Mouse (Mus musculus): ENCODE measurements around the gene P2ry1. TPM values are rescaled to one million over a fixed set of nuclear protein-coding genes. Genes with fewer than 3 reads are reported as not detected.

P2ry1 gene
- polyA plus RNA-seq (2021) = 0.10 TPM

DNA sequence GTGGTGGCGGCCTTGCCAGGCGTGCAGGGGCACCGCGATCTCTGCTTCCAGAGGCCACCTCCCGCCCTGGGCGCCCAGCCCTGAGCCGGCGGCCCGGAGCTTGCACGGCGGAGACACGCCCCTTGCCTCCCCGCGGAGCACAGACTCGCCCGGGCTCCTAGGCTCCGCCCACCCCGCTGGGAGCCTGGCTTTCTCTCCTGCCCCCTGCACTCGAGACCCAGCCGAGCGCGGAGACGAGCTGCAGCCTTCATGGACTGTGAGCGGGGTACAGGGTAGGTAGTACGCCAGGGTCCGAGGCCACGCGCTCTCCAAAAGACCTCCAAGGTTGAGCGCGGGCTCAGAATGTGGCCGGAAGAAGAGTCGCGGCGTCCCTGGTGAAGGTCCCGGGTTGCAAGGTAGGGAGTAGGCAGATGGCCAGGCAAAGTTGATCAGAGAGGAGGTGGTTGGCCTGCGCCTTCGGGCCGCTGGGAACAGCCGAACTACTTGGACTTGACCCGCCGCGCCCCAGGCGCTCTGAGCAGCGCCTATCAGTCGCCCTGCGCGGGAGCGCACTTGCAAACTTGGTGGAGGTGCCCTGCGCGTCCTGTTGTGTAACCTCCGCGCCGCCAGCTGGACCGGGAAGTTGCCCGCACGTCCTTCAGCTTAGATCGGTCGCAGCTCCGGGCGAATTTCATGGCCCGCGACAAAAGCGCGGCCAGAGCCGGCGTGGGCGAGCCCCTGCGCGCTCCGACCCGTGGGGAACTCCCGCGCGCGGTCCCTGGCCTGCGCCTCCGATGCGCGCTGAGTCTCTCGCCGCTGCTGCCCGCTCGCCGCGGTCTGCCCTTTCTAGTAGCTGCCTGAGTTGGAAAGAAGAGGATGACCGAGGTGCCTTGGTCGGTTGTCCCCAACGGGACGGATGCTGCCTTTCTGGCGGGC is at the start of gene P2ry1:
Gene P2ry1 (plus strand): TSS at position 209 of the 915 bp plus-strand sequence.
- ATAC-seq (peak; percentile 85), DNase-seq (ENCODE audit: low read depth, low spot score) (no peak)
- peaks cover 65% of the 10 kb centered on the region for H3K27me3 ChIP-seq
- POLR2A ChIA-PET = no interaction called here
- in situ Hi-C loops (cut with MboI; ENCODE audit: low pct_unique_long_range_greater_than_20kb) = no loop called here
- TF ChIP-seq CTCF (IDR thresholded peaks at IDR 0.05) = no peak
- CTCF ChIA-PET = no interaction called here

DNA sequence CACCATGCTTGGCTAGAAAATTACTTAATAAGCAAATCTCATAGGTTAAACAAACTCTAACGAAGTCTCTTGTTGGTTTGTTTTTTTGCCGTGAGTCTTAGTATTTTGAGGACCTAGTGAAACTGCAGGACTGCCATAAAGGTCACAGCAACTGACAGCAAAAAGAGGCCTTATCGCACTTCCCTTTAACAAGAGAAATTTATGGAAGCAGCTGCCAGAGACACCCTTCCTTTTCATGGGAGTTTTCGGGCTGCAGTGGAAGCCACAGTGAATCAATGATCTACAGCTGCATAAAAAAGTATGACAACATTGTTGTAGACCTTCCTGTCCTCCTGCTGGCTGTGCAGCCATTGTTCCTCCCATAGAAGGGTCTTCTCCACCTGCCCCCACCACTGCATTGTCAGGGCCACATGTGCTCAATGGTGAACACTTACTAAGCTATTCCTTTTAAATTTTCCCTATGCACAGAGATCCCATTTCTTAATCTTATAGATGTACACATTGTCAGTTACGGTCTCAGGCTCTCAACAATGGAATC is 49.3 kb upstream of the P2ry1 start:
- in situ Hi-C loops (cut with MboI; ENCODE audit: low pct_unique_long_range_greater_than_20kb) = no loop called here
- no peak for DNase-seq (ENCODE audit: low read depth, low spot score)
- no peak for ATAC-seq
- CTCF ChIA-PET = interaction anchor here (1.0 to 1.5 kb wide), 2 partner anchors 14 to 16 kb away, joined by 3 read pairs; no protein-coding TSS in a partner anchor
- H3K27me3 ChIP-seq = peaks cover 31% of the 10 kb centered on the region
- POLR2A ChIA-PET = no interaction called here
- TF ChIP-seq CTCF (IDR thresholded peaks at IDR 0.05) = no peak

GRCm38 (mm10) chr3:60954073-60954472 is 48.5 kb upstream of the P2ry1 start:
- H3K27me3 ChIP-seq = peaks cover 32% of the 10 kb centered on the region
- in situ Hi-C loops (cut with MboI; ENCODE audit: low pct_unique_long_range_greater_than_20kb) = no loop called here
- ChIA-PET POLR2A (no interaction called here), CTCF (interaction anchor here (1.5 kb wide), 1 partner anchor 17 kb away, joined by 3 read pairs; no protein-coding TSS in a partner anchor)
- DNase-seq (ENCODE audit: low read depth, low spot score) = no peak
- no peak for ATAC-seq
- no peak for TF ChIP-seq CTCF (IDR thresholded peaks at IDR 0.05)

GRCm38 (mm10) chr3:60958769-60959168 is 43.8 kb upstream of the P2ry1 start:
- ChIA-PET POLR2A (no interaction called here), CTCF (no interaction called here)
- in situ Hi-C loops (cut with MboI; ENCODE audit: low pct_unique_long_range_greater_than_20kb) = no loop called here
- ATAC-seq (no peak), DNase-seq (ENCODE audit: low read depth, low spot score) (no peak)
- peaks cover 23% of the 10 kb centered on the region for H3K27me3 ChIP-seq
- no peak for TF ChIP-seq CTCF (IDR thresholded peaks at IDR 0.05)

DNA sequence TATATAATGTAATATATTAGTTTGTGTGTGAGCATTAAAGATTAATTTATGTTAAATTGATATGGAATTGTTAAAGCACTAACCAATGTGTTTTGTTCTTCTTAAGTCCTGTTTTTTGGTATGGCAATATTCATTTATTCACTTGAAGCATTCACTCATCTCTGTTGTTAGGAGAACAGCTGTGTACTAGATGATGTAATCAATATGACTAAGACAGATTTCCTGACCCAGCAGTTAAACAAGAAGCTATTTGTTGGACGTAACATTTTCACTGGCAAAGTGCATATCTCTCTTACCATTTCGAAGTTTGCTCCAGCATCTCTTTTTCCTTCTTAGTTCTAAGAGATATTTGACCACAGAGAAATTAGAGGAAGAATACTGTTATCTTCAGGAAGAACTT is 37.5 kb upstream of the P2ry1 start:
- ATAC-seq = no peak
- in situ Hi-C loops (cut with MboI; ENCODE audit: low pct_unique_long_range_greater_than_20kb) = no loop called here
- ChIA-PET CTCF (no interaction called here), POLR2A (no interaction called here)
- no peak for TF ChIP-seq CTCF (IDR thresholded peaks at IDR 0.05)
- no peak for DNase-seq (ENCODE audit: low read depth, low spot score)
- H3K27me3 ChIP-seq = peaks cover 5% of the 10 kb centered on the region

- in situ Hi-C loops (cut with MboI; ENCODE audit: low pct_unique_long_range_greater_than_20kb) = no loop called here
- no peak for TF ChIP-seq CTCF (IDR thresholded peaks at IDR 0.05)
- no peaks in the 10 kb centered on the region for H3K27me3 ChIP-seq
- ChIA-PET POLR2A (no interaction called here), CTCF (no interaction called here)
- ATAC-seq = no peak
- DNase-seq (ENCODE audit: low read depth, low spot score) = no peak
Measured at GRCm38 (mm10) chr3:60974944-60975343, 27.7 kb upstream of the P2ry1 start.

- ChIA-PET POLR2A (no interaction called here), CTCF (no interaction called here)
- TF ChIP-seq CTCF (IDR thresholded peaks at IDR 0.05) = no peak
- no peak for DNase-seq (ENCODE audit: low read depth, low spot score)
- no peak for ATAC-seq
- H3K27me3 ChIP-seq = peaks cover 18% of the 10 kb centered on the region
- in situ Hi-C loops (cut with MboI; ENCODE audit: low pct_unique_long_range_greater_than_20kb) = no loop called here
Measured at GRCm38 (mm10) chr3:60982109-60982508, 20.5 kb upstream of the P2ry1 start.

GRCm38 (mm10) chr3:60998064-60998463 is 4.5 kb upstream of the P2ry1 start:
- ChIA-PET POLR2A (no interaction called here), CTCF (no interaction called here)
- in situ Hi-C loops (cut with MboI; ENCODE audit: low pct_unique_long_range_greater_than_20kb) = no loop called here
- ATAC-seq (no peak), DNase-seq (ENCODE audit: low read depth, low spot score) (no peak)
- TF ChIP-seq CTCF (IDR thresholded peaks at IDR 0.05) = no peak
- peaks cover 41% of the 10 kb centered on the region for H3K27me3 ChIP-seq

DNA sequence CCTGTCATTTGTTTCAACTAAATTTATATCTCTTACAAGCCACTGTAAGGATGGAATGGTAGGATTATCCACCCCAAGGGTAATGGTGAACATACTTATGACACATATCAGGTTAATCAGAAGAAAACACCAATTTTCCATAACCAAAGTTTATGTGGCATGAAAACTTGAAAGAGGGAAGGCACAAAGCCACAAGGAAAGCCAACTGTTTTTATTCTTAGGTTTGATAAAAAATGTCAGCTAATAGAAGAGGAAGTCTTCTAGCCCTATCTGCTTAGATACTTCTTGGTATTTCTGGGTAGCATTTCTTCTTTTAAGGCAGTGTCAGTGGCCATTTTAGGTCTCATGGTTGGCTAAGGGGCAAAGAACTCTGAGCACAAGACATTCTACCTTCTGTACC is 2.9 kb upstream of the P2ry1 start:
- POLR2A ChIA-PET = no interaction called here

DNA sequence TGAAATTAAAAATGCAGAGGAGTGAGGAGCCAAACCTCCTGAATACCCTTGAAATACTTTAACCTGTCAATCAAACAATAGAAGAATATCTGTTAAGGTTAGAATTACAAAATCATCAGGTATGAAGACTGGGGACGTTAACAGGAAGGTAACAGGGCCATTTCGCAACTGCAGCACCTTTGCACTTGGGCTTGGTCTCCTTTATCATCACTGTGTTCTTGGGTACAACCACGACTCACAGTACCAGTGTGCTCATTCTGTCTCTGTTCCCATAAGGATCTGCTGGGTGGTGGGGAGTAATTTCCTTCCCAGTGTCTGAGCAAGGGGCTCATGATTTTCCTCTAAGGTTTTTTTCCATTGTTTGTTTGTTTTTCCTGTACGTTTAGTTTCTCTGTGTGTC is 1.8 kb upstream of the P2ry1 start:
- ATAC-seq = no peak
- no peak for DNase-seq (ENCODE audit: low read depth, low spot score)
- ChIA-PET CTCF (no interaction called here), POLR2A (no interaction called here)
- in situ Hi-C loops (cut with MboI; ENCODE audit: low pct_unique_long_range_greater_than_20kb) = no loop called here
- H3K27me3 ChIP-seq = peaks cover 63% of the 10 kb centered on the region
- TF ChIP-seq CTCF (IDR thresholded peaks at IDR 0.05) = no peak

More for the DNA sequence above, 2.9 kb upstream of the P2ry1 start:
- peaks cover 54% of the 10 kb centered on the region for H3K27me3 ChIP-seq
- in situ Hi-C loops (cut with MboI; ENCODE audit: low pct_unique_long_range_greater_than_20kb) = no loop called here
- TF ChIP-seq CTCF (IDR thresholded peaks at IDR 0.05) = no peak
- DNase-seq (ENCODE audit: low read depth, low spot score) = no peak
- CTCF ChIA-PET = no interaction called here
- ATAC-seq = no peak

GRCm38 (mm10) chr3:61001852-61002586 is 576 bp upstream of the P2ry1 start:
- DNase-seq (ENCODE audit: low read depth, low spot score) (no peak), ATAC-seq (peak; percentile 37)
- in situ Hi-C loops (cut with MboI; ENCODE audit: low pct_unique_long_range_greater_than_20kb) = no loop called here
- ChIA-PET CTCF (no interaction called here), POLR2A (no interaction called here)
- no peak for TF ChIP-seq CTCF (IDR thresholded peaks at IDR 0.05)
- peaks cover 68% of the 10 kb centered on the region for H3K27me3 ChIP-seq

Measured in Patski (cell line).